Mouse (Mus musculus) adrenal gland, postnatal 14 days (tissue): Measurements from ENCODE around the gene Entr1. TPM values are rescaled to one million over a fixed set of nuclear protein-coding genes. Genes with fewer than 3 reads are reported as not detected.
A peak's percentile ranks its signal among the peaks of the same experiment; 100 is the strongest.
"Not testable (repeated sequence)": the region's sequence is repeated elsewhere in the genome, so short reads cannot be mapped to it uniquely, and the experiment has no call there.

Experiments used
- DNase-seq: peaks from one replicate; pipeline ENCODE4 v3.0.0; 2021; ENCODE audit warnings: mixed read lengths
- total RNA-seq: library from RNA; stranded (reverse); gene quantifications from 2 replicates; pipeline ENCODE4 v1.2.3, GENCODE M21; 2021

The Entr1 gene
- total RNA-seq, 1 experiment from 2014 or later = 83.5 TPM

DNA sequence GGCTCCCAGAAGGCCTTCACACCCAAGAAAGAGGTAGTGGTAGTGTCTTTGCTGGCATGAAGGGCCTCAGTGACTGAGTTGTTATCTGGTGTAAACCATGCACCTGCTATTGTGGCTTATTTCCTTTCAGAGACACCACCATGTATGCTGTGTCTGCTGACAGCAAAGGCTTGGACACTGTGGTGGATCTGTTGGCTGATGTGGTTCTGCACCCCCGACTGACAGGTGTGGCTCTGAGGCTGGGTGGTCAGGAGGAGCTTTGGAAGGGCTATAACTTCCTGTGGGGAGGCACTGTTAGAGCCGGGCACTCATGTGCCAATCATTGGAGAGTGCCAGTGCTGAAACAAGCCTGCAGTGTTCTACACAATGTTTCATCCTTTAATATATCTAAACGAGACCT lies 1.8 kb upstream of the Entr1 start:
- no peak for DNase-seq

DNA sequence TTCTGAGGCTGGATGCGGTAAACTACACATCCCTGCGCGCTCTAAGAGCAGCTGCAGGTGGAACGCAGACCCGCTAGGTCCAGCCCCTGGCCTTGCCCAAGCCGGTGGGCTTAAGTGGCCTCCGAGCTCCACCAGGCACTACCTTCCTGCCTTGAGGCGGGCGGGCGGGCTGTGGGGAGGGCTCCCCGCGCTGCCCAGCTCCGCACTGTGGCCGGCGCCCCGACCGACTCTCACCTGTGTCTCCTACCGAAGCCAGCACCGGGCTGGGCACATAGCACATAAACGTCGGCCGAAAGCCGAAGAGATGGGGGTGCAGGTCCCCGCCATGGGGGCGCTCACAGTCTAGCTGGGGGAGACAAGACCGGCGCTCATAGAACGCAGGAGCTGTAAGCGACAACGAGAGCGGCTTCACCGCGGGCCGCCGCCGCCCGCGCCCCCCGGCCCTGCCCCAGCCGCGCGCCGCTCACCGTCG lies 398 bp downstream of the Entr1 start:
- DNase-seq = peak; percentile 57

GRCm38 (mm10) chr2:26387713-26388112 lies 1.4 kb downstream of the Entr1 start:
- no peak for DNase-seq

- not testable (repeated sequence) for DNase-seq
Observed at GRCm38 (mm10) chr2:26380871-26381270, 8.2 kb downstream of the Entr1 start.

DNA sequence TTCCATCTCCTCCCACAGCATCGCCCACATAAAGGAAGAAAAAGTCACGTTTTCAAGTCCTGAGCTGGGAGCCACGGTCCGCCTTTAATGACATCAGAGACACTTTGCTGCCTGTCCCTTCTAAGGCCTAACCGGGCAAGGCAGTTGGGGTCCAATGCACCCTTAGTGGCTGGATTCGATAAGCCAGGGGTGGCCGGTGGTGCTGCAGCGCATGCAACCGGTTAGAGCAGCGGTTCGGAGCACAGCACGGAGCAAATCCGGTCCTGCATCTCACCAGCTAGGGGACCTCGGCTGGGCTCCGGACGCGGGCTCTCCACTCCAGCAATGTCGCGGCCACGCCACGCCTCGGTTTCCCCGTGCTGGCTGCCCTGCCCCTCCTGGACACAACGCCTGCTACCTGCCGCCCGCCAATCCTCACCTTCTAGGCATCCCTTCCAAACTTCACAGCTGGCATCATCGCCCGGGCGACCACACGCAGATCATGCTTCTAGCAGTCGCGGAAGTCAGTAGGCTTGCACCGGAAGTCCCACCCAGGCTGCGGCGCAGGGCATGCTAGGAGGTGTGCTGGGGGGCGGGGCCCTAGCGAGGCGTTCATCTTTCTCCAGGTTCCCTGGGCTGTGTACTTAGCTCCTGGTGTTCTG lies 8.9 kb downstream of the Entr1 start, which contains the start of gene Snapc4:
Snapc4 (minus strand) TSS at position 523 of the 641 bp plus-strand sequence.
- DNase-seq = peak; percentile 93

- DNase-seq = no peak
Observed at GRCm38 (mm10) chr2:26372396-26372795, 16.7 kb downstream of the Entr1 start.

GRCm38 (mm10) chr2:26368572-26368971 lies 20.5 kb downstream of the Entr1 start:
- peak; percentile 52 for DNase-seq

GRCm38 (mm10) chr2:26367911-26368310 lies 21.2 kb downstream of the Entr1 start:
- DNase-seq = no peak

GRCm38 (mm10) chr2:26364738-26365465 lies 24.2 kb downstream of the Entr1 start:
- peak; percentile 90 for DNase-seq

- no peak for DNase-seq
Observed at GRCm38 (mm10) chr2:26363481-26363880, 25.6 kb downstream of the Entr1 start.

DNA sequence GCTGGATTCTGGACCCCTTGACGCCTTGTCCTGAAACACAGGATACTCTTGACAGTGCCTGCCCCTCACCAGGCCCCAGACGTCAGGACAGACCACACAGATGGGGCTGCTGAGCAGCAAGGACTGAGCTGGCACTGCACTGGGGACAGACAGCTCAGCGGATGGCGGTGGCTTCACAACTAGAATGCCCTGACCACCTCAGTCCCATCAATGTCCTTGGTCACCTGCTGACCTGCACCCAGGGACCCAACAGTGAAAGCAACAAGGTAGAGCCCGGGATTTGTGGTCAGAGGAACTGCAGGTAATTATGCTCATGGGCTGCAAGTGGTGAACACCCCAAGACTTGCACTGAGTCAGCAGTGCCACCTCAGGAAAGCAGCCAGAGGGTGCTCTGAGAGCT lies 26.1 kb downstream of the Entr1 start:
- no peak for DNase-seq

DNA sequence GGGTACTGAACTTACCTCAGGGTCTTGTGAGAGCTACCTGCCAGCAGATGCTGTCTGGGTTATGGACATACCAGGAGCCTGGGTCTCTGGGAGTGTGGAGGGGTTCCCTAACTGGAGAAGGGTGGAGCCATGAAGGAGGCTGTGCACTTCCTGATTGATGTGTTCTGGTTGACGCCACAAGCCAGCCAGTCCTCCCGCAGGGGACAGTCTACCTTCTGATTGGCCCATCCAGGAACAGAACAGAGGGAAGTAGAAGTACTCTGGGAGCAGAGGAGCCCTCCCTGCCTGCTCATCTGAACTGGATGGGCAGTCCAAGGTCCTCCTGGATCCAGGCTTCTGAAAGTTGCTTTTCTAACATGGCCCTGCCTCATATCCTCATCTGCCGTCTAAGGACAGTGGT lies 28.3 kb downstream of the Entr1 start, which contains the start of gene Card9:
Card9 (minus strand) TSS at position 147 of the 400 bp plus-strand sequence.
- DNase-seq = no peak

DNA sequence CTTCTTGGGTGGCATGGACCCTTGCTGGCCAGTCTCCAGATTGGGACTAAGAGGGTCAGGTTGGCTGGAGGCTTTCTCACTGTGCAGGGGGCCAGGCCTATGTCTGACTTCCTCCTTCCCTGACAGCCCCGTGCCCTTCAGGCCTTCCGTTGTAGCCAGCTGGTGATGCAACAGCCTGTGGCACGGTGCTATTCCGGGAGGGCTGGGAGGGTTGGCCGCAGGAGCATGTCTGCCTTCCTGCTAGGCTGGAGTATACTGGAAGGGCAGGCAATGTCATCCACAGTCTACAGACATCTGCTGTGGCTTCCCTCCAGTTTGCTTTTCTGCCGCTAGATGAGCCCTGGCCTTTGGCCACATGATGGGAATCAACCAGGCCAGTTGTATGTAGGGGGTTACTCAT lies 29.1 kb downstream of the Entr1 start:
- DNase-seq = peak; percentile 52

DNA sequence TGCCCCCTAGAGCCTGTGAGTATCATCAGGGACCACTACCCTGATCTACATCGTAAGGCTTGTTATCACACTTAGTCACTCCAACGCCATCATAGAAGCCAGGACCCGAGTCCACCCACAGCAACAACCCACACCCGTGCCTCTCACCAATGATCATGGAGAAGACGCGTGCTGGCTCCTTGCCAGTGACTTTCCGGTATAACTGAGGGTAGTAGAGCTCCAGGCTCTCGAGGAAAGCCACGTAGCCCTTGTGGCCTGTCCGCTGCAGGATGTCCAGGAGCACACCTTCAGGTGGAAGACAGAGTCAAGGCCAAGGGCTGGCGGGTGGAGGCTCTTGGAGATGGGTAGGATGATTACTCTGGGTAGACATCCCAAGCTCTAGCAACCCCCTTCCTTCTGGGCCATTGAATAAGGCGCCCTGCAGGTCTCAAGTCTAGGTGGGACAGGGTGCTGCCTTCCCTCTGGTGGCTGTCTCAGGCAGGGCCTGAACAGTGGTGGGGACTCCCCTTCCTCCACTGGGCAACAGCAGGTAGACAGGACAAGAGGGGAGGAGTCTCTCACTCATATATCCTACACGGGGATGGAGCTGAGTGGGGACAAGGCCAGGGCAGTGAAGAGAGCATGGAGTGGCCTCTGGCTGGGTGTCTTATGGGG lies 30.3 kb downstream of the Entr1 start:
- no peak for DNase-seq

DNA sequence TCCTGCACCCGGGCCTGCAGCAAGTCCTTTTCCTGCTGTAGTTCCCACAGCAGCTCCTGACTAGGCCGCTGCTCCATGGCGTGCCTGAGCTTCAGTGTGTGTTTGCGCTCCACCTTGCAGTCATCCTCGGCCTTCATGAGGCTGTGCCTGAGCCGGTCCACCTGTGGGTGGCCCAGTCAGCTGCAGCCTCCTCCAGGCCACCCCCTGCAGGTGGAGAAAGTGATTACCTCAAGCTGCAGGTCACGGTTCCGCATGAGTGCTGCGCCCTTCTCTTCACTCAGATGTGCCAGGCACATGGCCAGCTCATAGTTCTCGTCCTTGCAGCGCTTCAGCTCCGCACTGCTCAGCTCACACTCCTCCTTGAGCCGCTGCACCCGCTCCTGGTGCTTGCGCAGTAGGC lies 31.6 kb downstream of the Entr1 start:
- peak; percentile 47 for DNase-seq

- no peak for DNase-seq
Observed at GRCm38 (mm10) chr2:26356678-26357077, 32.4 kb downstream of the Entr1 start.

DNA sequence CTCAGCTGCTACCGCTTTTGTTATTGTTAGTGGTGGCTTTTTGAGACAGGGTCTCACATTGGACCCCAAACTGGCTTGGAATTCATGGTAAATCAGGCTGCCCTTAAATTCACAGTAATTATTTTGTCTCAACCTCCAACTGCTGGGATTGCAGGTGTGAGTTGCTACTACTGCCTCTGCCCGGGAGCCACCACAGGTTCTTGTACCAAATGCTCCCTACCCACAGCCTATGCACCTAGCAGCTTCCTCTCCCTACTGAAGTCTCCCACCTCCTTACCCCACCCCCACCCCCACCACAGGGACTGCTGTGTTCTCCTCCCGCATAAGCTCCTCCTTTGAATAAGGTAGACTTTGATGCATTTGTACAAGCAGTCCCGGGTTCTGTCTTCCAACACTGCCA lies 32.9 kb downstream of the Entr1 start:
- DNase-seq = no peak

DNA sequence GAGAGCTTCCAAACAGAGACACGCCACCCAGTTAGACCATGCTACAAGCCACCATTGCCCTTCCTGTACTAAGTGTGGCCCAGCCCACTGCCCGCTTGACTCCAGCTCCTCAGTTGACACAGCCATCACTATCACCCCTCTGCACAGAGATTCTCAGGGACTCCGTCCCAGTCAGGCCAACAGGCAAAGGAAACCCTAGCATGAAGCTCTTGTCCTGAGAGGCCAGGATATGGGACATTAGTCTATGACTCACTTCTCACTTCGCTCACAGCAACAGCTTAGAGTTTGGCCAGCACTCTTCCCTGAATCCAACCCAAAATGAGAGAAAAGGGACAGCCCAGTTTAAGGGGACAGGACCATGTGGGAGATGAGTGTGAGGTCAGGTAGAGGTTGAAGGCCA lies 34.7 kb downstream of the Entr1 start:
- DNase-seq = no peak

GRCm38 (mm10) chr2:26353066-26353980 lies 35.8 kb downstream of the Entr1 start:
- DNase-seq = no peak

- peak; percentile 48 for DNase-seq
Observed at GRCm38 (mm10) chr2:26352291-26352910, 36.7 kb downstream of the Entr1 start.
